In the genomic region with DNA sequence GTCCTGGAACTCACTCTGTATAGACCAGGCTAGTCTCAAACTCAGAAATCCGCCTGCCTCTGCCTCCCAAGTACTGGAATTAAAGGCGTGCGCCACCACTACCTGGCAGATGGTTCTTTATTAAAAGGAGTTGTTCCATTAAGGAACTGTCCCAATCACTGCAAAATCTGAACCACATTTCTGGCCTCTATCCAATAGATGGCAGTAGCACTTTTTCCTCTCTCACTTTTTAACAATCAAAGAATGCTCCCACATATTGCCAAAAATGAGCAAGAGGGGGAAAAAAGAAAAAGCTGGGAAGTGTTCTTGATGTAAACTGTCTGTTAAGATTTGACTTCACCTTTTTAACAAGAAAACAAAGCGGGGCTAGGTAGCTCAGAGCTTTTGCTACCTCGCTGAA, we compare ENCODE assay signal across 23 mouse cellular contexts. TPM values are rescaled to one million over a fixed set of nuclear protein-coding genes. Genes with fewer than 3 reads are reported as not detected.
DNase-seq lines count a peak whose midpoint lies in the region; ATAC-seq and TF ChIP-seq lines count a peak whose summit lies in the region.
"Had no signal": no experiment of that assay in that cellular context is flagged by ENCODE, and none has a peak within 500 bp of the region (broad histone marks: within the 10 kb centered on the region; RNA-seq: fewer than 3 reads in every experiment).

No protein-coding gene starts in this region.

- no peak overlapping the region for H3K9ac ChIP-seq in forebrain, postnatal 0 days
- no peak overlapping the region for H3K9ac ChIP-seq in forebrain, embryonic 13.5 days
- no peak overlapping the region for H3K9ac ChIP-seq in kidney, postnatal 0 days (ENCODE audit: low read depth, low read length)
- no peak overlapping the region for H3K9ac ChIP-seq in kidney, embryonic 15.5 days
- no peak overlapping the region for H3K9ac ChIP-seq in midbrain, postnatal 0 days (replicated peaks; ENCODE audit: low read length, poor library complexity, severe bottlenecking)
- no peak overlapping the region for H3K9ac ChIP-seq in midbrain, embryonic 13.5 days (replicated peaks)
- H3K9ac ChIP-seq: embryonic facial prominence, embryonic 13.5 days; heart, embryonic 12.5 days; hindbrain, embryonic 15.5 days; liver, embryonic 15.5 days; midbrain, embryonic 15.5 days had no signal

- H3K4me1 ChIP-seq in forebrain, postnatal 0 days (ENCODE audit: insufficient read depth): no peaks in the 10 kb centered on the region
- H3K4me1 ChIP-seq in forebrain, embryonic 13.5 days: no peaks in the 10 kb centered on the region
- no peaks in the 10 kb centered on the region for H3K4me1 ChIP-seq in kidney, postnatal 0 days (replicated peaks; ENCODE audit: insufficient read depth, low read length)
- no peaks in the 10 kb centered on the region for H3K4me1 ChIP-seq in kidney, embryonic 15.5 days
- no peaks in the 10 kb centered on the region for H3K4me1 ChIP-seq in midbrain, postnatal 0 days (ENCODE audit: insufficient read depth, low read length)
- no peaks in the 10 kb centered on the region for H3K4me1 ChIP-seq in midbrain, embryonic 13.5 days (replicated peaks)
- H3K4me1 ChIP-seq: embryonic facial prominence, embryonic 13.5 days; forebrain, embryonic 10.5 days; heart, embryonic 12.5 days; hindbrain, embryonic 15.5 days; liver, embryonic 15.5 days; midbrain, embryonic 15.5 days had no signal

- no peaks in the 10 kb centered on the region for H3K36me3 ChIP-seq in forebrain, postnatal 0 days (ENCODE audit: insufficient read depth)
- 0 out of 2 replicates have a peak, but pooled peaks cover 5% of the 10 kb centered on the region for H3K36me3 ChIP-seq in forebrain, embryonic 13.5 days (ENCODE audit: poor library complexity, severe bottlenecking)
- no peaks in the 10 kb centered on the region for H3K36me3 ChIP-seq in kidney, postnatal 0 days (ENCODE audit: insufficient read depth, low read length)
- peaks cover 7% of the 10 kb centered on the region; the same call in 1 of the 2 replicates for H3K36me3 ChIP-seq in kidney, embryonic 15.5 days
- H3K36me3 ChIP-seq in midbrain, postnatal 0 days (ENCODE audit: insufficient read depth, low read length): no peaks in the 10 kb centered on the region
- H3K36me3 ChIP-seq in midbrain, embryonic 13.5 days: no peaks in the 10 kb centered on the region
- H3K36me3 ChIP-seq: hindbrain, embryonic 15.5 days; liver, embryonic 15.5 days; midbrain, embryonic 15.5 days had no signal

- H3K27ac ChIP-seq in forebrain, postnatal 0 days (ENCODE audit: low read depth, low read length): no peak overlapping the region
- H3K27ac ChIP-seq in forebrain, embryonic 13.5 days: no peak overlapping the region
- no peak overlapping the region for H3K27ac ChIP-seq in kidney, postnatal 0 days
- no peak overlapping the region for H3K27ac ChIP-seq in kidney, embryonic 15.5 days
- H3K27ac ChIP-seq in midbrain, postnatal 0 days (ENCODE audit: low read depth, low read length): no peak overlapping the region
- no peak overlapping the region for H3K27ac ChIP-seq in midbrain, embryonic 13.5 days
- H3K27ac ChIP-seq: embryonic facial prominence, embryonic 13.5 days; forebrain, embryonic 10.5 days; hindbrain, embryonic 15.5 days; liver, embryonic 15.5 days; midbrain, embryonic 15.5 days; stomach, postnatal 0 days had no signal

- no peak for ATAC-seq in forebrain, postnatal 0 days
- ATAC-seq in forebrain, embryonic 13.5 days: no peak
- ATAC-seq in kidney, postnatal 0 days (replicated peaks; ENCODE audit: low FRiP score, low read depth): no peak
- ATAC-seq in kidney, embryonic 15.5 days (replicated peaks; ENCODE audit: low FRiP score): no peak
- no peak for ATAC-seq in midbrain, postnatal 0 days (ENCODE audit: low FRiP score)
- ATAC-seq in midbrain, embryonic 13.5 days: no peak
- ATAC-seq: midbrain, embryonic 15.5 days had no signal

- no peak for DNase-seq in forebrain, postnatal 0 days
- DNase-seq in kidney, postnatal 0 days (ENCODE audit: low spot score): peak; percentile 20
- DNase-seq in midbrain, postnatal 0 days (ENCODE audit: low spot score): no peak
- DNase-seq in adipocyte (ENCODE audit: low spot score): peak; percentile 24
- DNase-seq in cerebellum, postnatal 10 days: no peak
- DNase-seq: adrenal gland, postnatal 10 days; cerebellum, adult 11 months; cerebellum, adult 9-10 months; gastrocnemius, postnatal 14 days; heart, adult 11 months; right cerebral cortex, postnatal 4 days; thymus, adult 18-20 months; thymus, postnatal 25 days had no signal

- WGBS in forebrain, postnatal 0 days: 95% methylated on average over 5 of the region's 5 CpGs
- WGBS in forebrain, embryonic 13.5 days: 90% methylated on average over 5 of the region's 5 CpGs
- WGBS in kidney, postnatal 0 days: 92% methylated on average over 5 of the region's 5 CpGs
- WGBS in kidney, embryonic 15.5 days: 92% methylated on average over 5 of the region's 5 CpGs
- WGBS in midbrain, postnatal 0 days: 93% methylated on average over 5 of the region's 5 CpGs
- WGBS in midbrain, embryonic 13.5 days: 94% methylated on average over 5 of the region's 5 CpGs

- TF ChIP-seq CTCF in forebrain, postnatal 0 days (IDR thresholded peaks at IDR 0.05; ENCODE audit: low read depth): peak; percentile 3; the same call in 1 of the 2 replicates
- TF ChIP-seq CTCF in kidney, postnatal 0 days (IDR thresholded peaks at IDR 0.05; ENCODE audit: low read depth): peak; percentile 51
- TF ChIP-seq CTCF in midbrain, postnatal 0 days (IDR thresholded peaks at IDR 0.05): peak; percentile 56

- no peaks in the 10 kb centered on the region for H3K27me3 ChIP-seq in forebrain, postnatal 0 days (ENCODE audit: insufficient read depth, low read length)
- no peaks in the 10 kb centered on the region for H3K27me3 ChIP-seq in forebrain, embryonic 13.5 days
- H3K27me3 ChIP-seq in kidney, postnatal 0 days (ENCODE audit: insufficient read depth, low read length): no peaks in the 10 kb centered on the region
- no peaks in the 10 kb centered on the region for H3K27me3 ChIP-seq in kidney, embryonic 15.5 days
- H3K27me3 ChIP-seq in midbrain, postnatal 0 days (ENCODE audit: insufficient read depth, low read length): no peaks in the 10 kb centered on the region
- H3K27me3 ChIP-seq in midbrain, embryonic 13.5 days: no peaks in the 10 kb centered on the region
- H3K27me3 ChIP-seq: embryonic facial prominence, embryonic 13.5 days; heart, embryonic 12.5 days; hindbrain, embryonic 15.5 days; liver, embryonic 15.5 days; midbrain, embryonic 15.5 days had no signal

- no peak overlapping the region for H3K4me3 ChIP-seq in forebrain, postnatal 0 days (ENCODE audit: low read depth, low read length)
- no peak overlapping the region for H3K4me3 ChIP-seq in forebrain, embryonic 13.5 days
- H3K4me3 ChIP-seq in kidney, postnatal 0 days (replicated peaks; ENCODE audit: low read depth, low read length): no peak overlapping the region
- H3K4me3 ChIP-seq in kidney, embryonic 15.5 days (replicated peaks): no peak overlapping the region
- no peak overlapping the region for H3K4me3 ChIP-seq in midbrain, postnatal 0 days (ENCODE audit: low read depth, low read length)
- H3K4me3 ChIP-seq in midbrain, embryonic 13.5 days (replicated peaks): no peak overlapping the region
- H3K4me3 ChIP-seq: embryonic facial prominence, embryonic 13.5 days; forebrain, embryonic 10.5 days; heart, embryonic 12.5 days; hindbrain, embryonic 15.5 days; liver, embryonic 15.5 days; midbrain, embryonic 15.5 days had no signal

- no peaks in the 10 kb centered on the region for H3K9me3 ChIP-seq in forebrain, postnatal 0 days (ENCODE audit: low read length)
- H3K9me3 ChIP-seq in forebrain, embryonic 13.5 days (replicated peaks): no peaks in the 10 kb centered on the region; the same call in 1 of the 2 replicates
- no peaks in the 10 kb centered on the region for H3K9me3 ChIP-seq in kidney, postnatal 0 days (replicated peaks; ENCODE audit: low read length)
- no peaks in the 10 kb centered on the region for H3K9me3 ChIP-seq in kidney, embryonic 15.5 days (replicated peaks)
- no peaks in the 10 kb centered on the region for H3K9me3 ChIP-seq in midbrain, postnatal 0 days (ENCODE audit: low read length)
- H3K9me3 ChIP-seq in midbrain, embryonic 13.5 days: peaks cover 4% of the 10 kb centered on the region; the same call in 1 of the 2 replicates
- H3K9me3 ChIP-seq: heart, embryonic 12.5 days; hindbrain, embryonic 15.5 days; liver, embryonic 15.5 days; midbrain, embryonic 15.5 days had no signal

- H3K4me2 ChIP-seq in forebrain, postnatal 0 days (ENCODE audit: low read depth): no peak overlapping the region
- H3K4me2 ChIP-seq in forebrain, embryonic 13.5 days: no peak overlapping the region
- H3K4me2 ChIP-seq in kidney, postnatal 0 days (ENCODE audit: low read length): no peak overlapping the region
- no peak overlapping the region for H3K4me2 ChIP-seq in kidney, embryonic 15.5 days
- no peak overlapping the region for H3K4me2 ChIP-seq in midbrain, postnatal 0 days (ENCODE audit: low read depth, low read length, poor library complexity, severe bottlenecking)
- no peak overlapping the region for H3K4me2 ChIP-seq in midbrain, embryonic 13.5 days (replicated peaks)
- H3K4me2 ChIP-seq: embryonic facial prominence, embryonic 13.5 days; heart, embryonic 12.5 days; hindbrain, embryonic 15.5 days; liver, embryonic 15.5 days; midbrain, embryonic 15.5 days had no signal

RNA-seq across cellular contexts. Expression of a gene that starts 20.5 kb away (rescaled TPM):
- 27.5 and 29.1 TPM in 2 replicates for total RNA-seq in forebrain, postnatal 0 days (2014; rRNA removed)
- 5.6 and 6.9 TPM in 2 replicates for polyA plus RNA-seq in forebrain, postnatal 0 days (2015; fragmentation: Nextera tagmentation; extraction: Ambion mirVana)
- polyA plus RNA-seq in forebrain, embryonic 13.5 days (2015; fragmentation: Nextera tagmentation; extraction: Ambion mirVana): 10.0 and 11.3 TPM in 2 replicates
- 6.5 and 6.8 TPM in 2 replicates for polyA plus RNA-seq in kidney, postnatal 0 days (2015; fragmentation: Nextera tagmentation; extraction: Ambion mirVana)
- 7.3 and 8.4 TPM in 2 replicates for polyA plus RNA-seq in kidney, embryonic 15.5 days (2015; fragmentation: Nextera tagmentation; extraction: Ambion mirVana)
- 28.0 and 33.7 TPM in 2 replicates for total RNA-seq in midbrain, postnatal 0 days (2014; rRNA removed)
- polyA plus RNA-seq in midbrain, postnatal 0 days (2015; fragmentation: Nextera tagmentation; extraction: Ambion mirVana): 6.9 and 7.3 TPM in 2 replicates
- polyA plus RNA-seq in midbrain, embryonic 13.5 days (2015; fragmentation: Nextera tagmentation; extraction: Ambion mirVana): 9.9 and 11.1 TPM in 2 replicates

Comparison
In these comparisons a context has a peak if more than half of its experiments do, and no peak if none do; other contexts are left out.
1. DNase-seq: peak in kidney, postnatal 0 days (single experiment) and adipocyte (single experiment); none in forebrain, postnatal 0 days (single experiment), midbrain, postnatal 0 days (single experiment) and cerebellum, postnatal 10 days (0 of 2).
2. CTCF ChIP-seq: peak in every context shown above with its lines; median percentile 56 in midbrain, postnatal 0 days; 51 in kidney, postnatal 0 days; 3 in forebrain, postnatal 0 days.